Mouse (Mus musculus): Measurements from ENCODE around the gene Noto. TPM values are rescaled to one million over a fixed set of nuclear protein-coding genes. Genes with fewer than 3 reads are reported as not detected.

The Noto gene
- not detected in 2 replicates for polyA plus RNA-seq (2016; fragmentation: Nextera tagmentation; extraction: Ambion mirVana)

DNA sequence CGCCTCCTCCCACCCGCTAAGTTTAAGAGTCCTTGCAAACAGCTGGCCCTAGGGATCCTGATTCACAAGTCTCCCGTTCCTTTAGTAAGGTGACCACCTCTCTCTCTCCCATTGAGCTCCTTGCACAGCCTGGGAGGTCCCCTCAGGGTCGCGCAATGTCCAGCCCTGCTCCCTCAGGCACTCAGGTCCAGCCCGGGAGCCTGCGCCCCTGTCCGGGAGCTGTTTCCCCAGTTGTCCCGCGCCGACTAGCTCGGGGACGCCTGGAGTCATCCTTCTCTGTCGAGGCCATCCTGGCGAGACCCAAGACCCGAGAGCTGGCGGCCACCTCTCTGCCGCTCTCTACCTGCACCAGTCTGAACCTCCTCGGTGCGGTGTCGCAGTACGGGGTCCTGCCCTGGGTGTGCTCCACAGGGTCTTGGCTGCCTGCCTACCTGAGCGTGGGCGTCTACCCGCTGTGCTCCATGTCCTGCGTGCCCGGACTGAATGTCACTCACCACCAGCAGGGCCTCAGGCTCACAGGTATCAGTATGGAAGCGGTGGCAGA, at the start of gene Noto:
Gene Noto, plus strand, starts transcription at position 51 of the 544 bp plus-strand sequence.
- no peaks in the 10 kb centered on the region for H3K36me3 ChIP-seq
- 9% methylated on average over 28 of the region's 28 CpGs for WGBS
- no peak within 1 kb of the TSS for H3K27ac ChIP-seq
- peaks cover 77% of the 10 kb centered on the region for H3K27me3 ChIP-seq (ENCODE audit: insufficient read depth, poor library complexity, severe bottlenecking)
- H3K4me1 ChIP-seq = peaks cover 6% of the 10 kb centered on the region
- H3K4me3 ChIP-seq = peak within 1 kb of the TSS; percentile 42
- DNase-seq (ENCODE audit: low spot score) = no peak
- no peaks in the 10 kb centered on the region for H3K9me3 ChIP-seq

DNA sequence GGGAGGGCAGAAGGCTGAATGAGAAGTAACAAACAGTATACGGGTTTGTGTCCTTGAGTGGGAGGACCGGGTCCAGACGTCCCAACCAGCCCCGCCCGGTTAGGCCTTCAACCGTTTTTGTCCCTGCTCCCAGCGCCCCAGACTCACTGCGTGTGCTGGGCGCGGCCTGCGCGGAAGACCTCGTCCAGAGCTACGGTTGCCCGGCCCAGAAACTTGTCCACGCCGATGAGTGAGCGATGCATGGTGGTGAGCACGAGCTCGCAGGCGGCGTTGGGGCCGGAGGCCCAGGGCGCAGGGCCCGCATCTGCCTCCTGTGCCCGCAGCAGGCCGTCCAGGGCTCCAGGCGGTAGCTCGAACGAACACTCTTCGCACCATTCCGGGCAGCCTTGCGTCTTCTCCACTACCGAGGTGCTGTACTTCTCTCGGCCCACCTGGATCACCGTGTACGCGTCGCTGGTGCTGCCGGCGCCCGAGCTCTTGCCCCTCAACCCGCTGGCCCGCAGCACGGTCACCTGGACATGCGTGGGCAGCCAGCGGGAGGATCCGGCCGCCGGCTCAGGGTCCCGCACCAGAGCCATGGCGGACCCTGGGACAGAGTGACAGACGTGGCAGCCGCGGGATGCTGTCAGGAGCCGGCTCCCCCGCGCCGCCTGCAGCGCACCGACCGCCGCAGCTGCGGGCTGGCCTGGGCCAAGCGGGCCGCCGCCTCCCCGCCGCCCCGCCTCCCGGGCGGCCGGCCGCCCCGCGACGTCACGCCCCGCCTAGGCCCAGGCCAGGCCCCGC, 49.5 kb upstream of the Noto start, which contains the start of gene Rab11fip5:
Gene Rab11fip5, minus strand, starts transcription at position 684 of the 783 bp plus-strand sequence.
- H3K4me1 ChIP-seq = peaks cover 47% of the 10 kb centered on the region
- DNase-seq (ENCODE audit: low spot score) = no peak

DNA sequence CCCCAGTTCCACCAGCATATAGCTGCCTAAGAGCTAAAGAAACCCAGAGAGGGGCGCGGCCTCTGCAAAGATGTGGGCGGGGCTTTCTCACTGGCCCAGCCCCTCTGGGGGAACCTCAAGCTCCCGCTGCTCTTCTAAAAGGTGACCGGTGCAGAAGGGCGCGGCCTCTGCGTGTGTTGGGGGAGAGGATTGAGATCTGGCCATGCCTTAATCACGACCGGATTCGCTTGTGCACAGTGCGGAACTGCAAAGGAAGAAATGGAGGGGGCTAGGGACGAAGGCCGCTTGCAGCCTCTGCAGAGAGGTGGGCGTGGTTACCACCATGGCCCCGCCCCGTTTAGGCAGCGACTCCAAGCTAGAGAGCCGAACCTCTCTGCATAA, 49.0 kb upstream of the Noto start:
- no peaks in the 10 kb centered on the region for H3K9me3 ChIP-seq
- peak; percentile 97 for DNase-seq (ENCODE audit: low spot score)
- WGBS = 0% methylated on average over 19 of the region's 19 CpGs
- peak overlapping the region; percentile 80 for H3K27ac ChIP-seq
- peaks cover 41% of the 10 kb centered on the region for H3K4me1 ChIP-seq
- H3K27me3 ChIP-seq (ENCODE audit: insufficient read depth, poor library complexity, severe bottlenecking) = peaks cover 28% of the 10 kb centered on the region
- no peaks in the 10 kb centered on the region; the same call in 1 of the 2 replicates for H3K36me3 ChIP-seq
- peak overlapping the region; percentile 70 for H3K4me3 ChIP-seq

More for the DNA sequence above, 49.5 kb upstream of the Noto start, which contains the start of gene Rab11fip5:
- Histone ChIP-seq H3K27me3 (ENCODE audit: insufficient read depth, poor library complexity, severe bottlenecking) (peaks cover 28% of the 10 kb centered on the region), H3K9me3 (no peaks in the 10 kb centered on the region), H3K27ac (peak within 1 kb of the TSS; percentile 80), H3K4me3 (peak within 1 kb of the TSS; percentile 70), H3K36me3 (no peaks in the 10 kb centered on the region; the same call in 1 of the 2 replicates)
- 2% methylated on average over 80 of the region's 80 CpGs for WGBS

DNA sequence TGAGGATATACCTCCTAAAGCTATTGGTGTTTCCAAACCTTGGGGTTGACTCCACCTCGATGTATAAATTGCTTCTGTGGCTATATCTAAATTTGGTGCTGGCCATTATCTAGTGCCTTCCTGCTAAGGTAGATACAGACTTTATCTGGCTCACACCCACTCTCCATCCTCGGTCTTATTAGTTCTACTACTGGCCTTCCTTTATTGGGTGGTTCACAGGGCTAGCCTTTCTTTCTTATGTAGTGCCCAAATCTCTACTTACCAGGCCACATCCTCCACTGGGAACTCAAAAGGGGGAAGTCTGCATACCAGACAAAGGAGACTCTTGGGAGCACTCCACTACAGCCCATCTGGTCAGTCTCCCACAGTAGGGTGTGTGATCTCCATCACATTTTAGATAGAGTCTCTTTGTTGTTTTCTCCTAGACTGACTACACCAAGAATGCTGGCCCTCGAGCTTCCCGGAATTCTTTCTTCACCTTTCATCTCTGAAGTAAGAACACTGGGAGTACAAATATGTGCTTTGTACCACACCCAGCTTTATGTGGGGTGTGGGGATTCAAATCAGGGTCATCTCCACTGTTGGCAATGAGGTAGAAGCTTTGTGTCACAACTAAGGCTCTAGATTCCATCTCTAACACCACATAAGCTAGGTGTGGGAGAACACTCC, 46.5 kb upstream of the Noto start:
- WGBS = 44% methylated on average over 4 of the region's 4 CpGs
- H3K36me3 ChIP-seq = no peaks in the 10 kb centered on the region
- peaks cover 24% of the 10 kb centered on the region for H3K27me3 ChIP-seq (ENCODE audit: insufficient read depth, poor library complexity, severe bottlenecking)
- no peak overlapping the region for H3K27ac ChIP-seq
- no peaks in the 10 kb centered on the region for H3K9me3 ChIP-seq
- DNase-seq (ENCODE audit: low spot score) = no peak
- peaks cover 37% of the 10 kb centered on the region for H3K4me1 ChIP-seq
- no peak overlapping the region for H3K4me3 ChIP-seq

DNA sequence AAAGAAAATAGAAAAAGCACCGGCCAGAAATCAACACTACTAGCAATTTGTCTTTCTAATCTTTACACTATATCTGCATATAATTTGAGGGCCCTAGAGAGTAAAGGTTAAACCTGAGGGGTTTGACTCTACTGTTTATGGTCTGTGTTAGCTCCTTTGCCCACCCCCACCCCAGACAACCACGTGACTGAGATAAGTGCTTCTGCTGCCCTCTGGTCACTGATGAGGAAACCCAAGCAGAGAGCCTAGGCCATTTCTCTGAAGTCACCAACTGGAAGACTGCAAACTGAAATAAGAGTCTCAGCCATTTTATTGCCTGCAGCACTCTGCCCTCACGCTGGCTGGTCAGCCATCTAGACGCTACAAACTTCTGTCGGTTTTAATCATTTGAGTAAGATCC, 45.8 kb upstream of the Noto start:
- Histone ChIP-seq H3K27ac (no peak overlapping the region), H3K27me3 (ENCODE audit: insufficient read depth, poor library complexity, severe bottlenecking) (peaks cover 17% of the 10 kb centered on the region), H3K4me3 (no peak overlapping the region), H3K4me1 (peaks cover 35% of the 10 kb centered on the region), H3K36me3 (no peaks in the 10 kb centered on the region), H3K9me3 (no peaks in the 10 kb centered on the region)
- 47% methylated on average over 5 of the region's 5 CpGs for WGBS
- DNase-seq (ENCODE audit: low spot score) = no peak

DNA sequence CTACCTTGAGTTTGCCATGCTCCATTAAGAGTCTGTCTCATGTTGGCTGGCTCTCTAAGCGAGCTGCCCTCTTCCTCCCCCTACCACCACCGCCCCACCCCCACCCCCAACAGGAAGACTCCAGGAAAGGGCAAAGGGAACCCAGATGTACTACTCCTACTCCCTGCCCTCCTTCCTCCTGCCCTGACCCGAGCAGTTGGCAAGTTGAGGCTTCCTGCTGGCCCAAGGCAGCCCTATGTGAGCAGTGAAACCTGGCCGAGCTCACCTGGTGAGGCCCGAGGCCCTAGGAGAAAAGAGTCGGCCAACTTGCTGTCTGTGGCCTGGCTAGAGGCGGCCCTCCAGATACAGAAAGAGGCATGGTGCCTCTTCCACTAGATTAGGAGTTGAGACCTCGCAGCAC, 45.1 kb upstream of the Noto start:
- Histone ChIP-seq H3K9me3 (no peaks in the 10 kb centered on the region), H3K27me3 (ENCODE audit: insufficient read depth, poor library complexity, severe bottlenecking) (peaks cover 11% of the 10 kb centered on the region), H3K4me1 (peaks cover 33% of the 10 kb centered on the region), H3K36me3 (no peaks in the 10 kb centered on the region), H3K27ac (no peak overlapping the region), H3K4me3 (no peak overlapping the region)
- DNase-seq (ENCODE audit: low spot score) = no peak
- WGBS = 42% methylated on average over 8 of the region's 8 CpGs

DNA sequence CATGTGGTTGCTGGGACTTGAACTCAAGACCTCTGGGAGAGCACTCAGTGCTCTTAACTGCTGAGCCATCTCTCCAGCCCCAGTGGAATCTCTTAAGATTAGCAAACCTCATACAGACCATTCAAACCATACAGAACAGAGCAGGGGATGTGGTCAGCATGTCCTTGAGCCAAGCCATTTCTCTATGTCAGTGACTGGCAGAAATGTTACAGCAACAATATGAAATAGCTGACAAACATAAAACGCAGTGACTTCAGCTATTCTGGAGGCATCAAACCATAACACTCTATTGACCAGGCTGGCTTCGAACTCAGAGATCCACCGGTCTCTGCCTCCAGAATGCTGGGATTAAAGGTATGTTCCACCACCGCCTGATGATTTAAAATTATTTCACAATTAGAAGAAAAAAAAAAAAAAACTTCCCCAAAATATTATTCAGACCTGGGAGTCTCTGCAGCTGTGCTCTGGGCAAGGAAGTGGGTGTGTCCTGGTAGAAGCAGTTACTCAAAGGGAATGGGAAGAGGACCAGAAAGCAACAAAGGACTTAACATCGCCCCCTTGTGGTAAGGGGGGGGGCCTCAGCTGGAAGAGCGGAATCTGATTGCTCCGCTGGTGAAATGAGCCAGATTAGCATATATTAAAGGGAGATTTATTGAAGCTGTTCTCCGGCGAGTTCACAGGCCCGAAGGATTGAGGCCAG, 43.3 kb upstream of the Noto start:
- H3K4me3 ChIP-seq = peak overlapping the region; percentile 45
- H3K9me3 ChIP-seq = no peaks in the 10 kb centered on the region
- H3K4me1 ChIP-seq = peaks cover 21% of the 10 kb centered on the region
- WGBS = 25% methylated on average over 10 of the region's 10 CpGs
- peaks cover 8% of the 10 kb centered on the region for H3K27me3 ChIP-seq (ENCODE audit: insufficient read depth, poor library complexity, severe bottlenecking)
- H3K36me3 ChIP-seq = no peaks in the 10 kb centered on the region
- H3K27ac ChIP-seq = peak overlapping the region; percentile 73
- DNase-seq (ENCODE audit: low spot score) = peak; percentile 88

DNA sequence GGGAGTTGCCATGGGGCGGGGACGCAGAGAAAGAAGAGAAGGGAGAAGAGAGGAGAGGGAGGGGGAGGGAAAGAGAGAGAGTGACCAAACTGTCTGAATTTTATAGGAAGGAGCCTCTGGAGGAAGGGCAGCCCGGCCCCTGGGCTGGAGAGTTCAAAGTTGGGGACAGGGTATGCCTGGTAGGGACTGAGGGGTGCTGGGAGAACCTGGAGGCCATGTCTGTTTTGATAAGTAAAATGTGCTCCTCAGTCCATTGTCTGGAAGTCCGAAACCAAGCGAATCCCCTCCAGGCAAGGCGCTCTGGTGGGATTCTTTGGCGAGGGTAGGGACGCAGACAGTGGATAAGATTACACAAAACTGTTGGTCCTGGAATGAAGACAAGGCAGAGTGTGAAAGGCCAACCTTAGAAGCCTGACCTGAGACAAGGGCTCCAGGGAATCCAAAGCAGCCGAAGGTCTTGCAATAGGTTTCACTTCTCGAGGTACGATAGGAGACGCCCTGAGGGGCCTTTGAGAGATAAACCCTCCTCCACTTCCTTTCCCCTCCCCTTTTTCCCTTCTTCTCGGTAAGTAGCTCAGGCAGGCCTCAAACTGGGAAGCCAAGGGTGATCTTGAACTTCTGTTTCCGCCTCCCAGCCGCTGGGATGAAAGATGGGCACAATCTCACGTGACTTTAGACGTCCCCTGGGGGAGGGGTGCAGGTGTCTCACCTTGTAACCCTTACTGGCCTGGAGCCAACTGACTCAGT, 42.6 kb upstream of the Noto start:
- Histone ChIP-seq H3K36me3 (no peaks in the 10 kb centered on the region), H3K27me3 (ENCODE audit: insufficient read depth, poor library complexity, severe bottlenecking) (peaks cover 15% of the 10 kb centered on the region), H3K4me1 (peaks cover 21% of the 10 kb centered on the region), H3K4me3 (peak overlapping the region; percentile 45), H3K9me3 (no peaks in the 10 kb centered on the region), H3K27ac (peak overlapping the region; percentile 73)
- 13% methylated on average over 17 of the region's 17 CpGs for WGBS
- DNase-seq (ENCODE audit: low spot score) = no peak

DNA sequence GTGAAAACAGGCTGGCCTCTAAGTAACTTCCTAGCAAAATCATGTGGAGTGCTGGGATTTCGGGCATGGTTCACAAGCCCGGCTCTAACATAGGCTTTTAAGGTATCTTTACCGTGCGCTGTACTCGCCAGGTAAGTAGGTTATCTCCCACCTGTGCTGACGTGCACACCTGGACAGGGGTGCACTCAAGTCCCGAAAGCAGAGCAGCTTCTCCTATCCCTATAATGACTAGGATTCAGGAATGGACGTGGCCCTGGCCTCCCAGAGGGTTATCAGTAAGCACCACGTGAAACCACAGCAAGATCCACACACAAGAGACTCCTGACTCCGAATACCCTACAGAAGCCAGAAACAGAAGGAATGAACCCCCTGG, 42.1 kb upstream of the Noto start:
- H3K4me1 ChIP-seq = peaks cover 25% of the 10 kb centered on the region
- H3K27ac ChIP-seq = no peak overlapping the region
- H3K9me3 ChIP-seq = no peaks in the 10 kb centered on the region
- H3K27me3 ChIP-seq (ENCODE audit: insufficient read depth, poor library complexity, severe bottlenecking) = peaks cover 20% of the 10 kb centered on the region
- no peaks in the 10 kb centered on the region for H3K36me3 ChIP-seq
- WGBS = 67% methylated on average over 10 of the region's 10 CpGs
- no peak for DNase-seq (ENCODE audit: low spot score)
- no peak overlapping the region for H3K4me3 ChIP-seq

DNA sequence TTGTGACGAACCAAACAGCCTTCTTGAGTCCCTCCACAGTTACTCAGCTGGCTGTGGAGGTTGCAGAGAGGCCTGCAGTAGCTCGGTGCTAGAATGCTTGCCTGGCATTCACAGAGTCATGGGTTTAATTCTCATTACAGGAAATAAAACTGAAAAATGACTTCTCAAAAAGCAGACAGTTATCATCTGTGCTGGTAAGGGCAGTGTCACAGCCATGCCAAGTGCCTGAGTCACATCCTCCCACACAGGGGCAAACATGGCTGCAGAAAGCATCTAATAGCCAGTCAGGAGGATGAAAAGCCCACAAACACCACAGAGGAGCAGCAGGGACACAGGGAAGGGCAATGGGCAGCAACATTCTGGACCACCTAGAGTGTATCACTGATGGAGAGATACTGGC, 40.9 kb upstream of the Noto start:
- DNase-seq (ENCODE audit: low spot score) = no peak
- Histone ChIP-seq H3K4me3 (no peak overlapping the region), H3K27me3 (ENCODE audit: insufficient read depth, poor library complexity, severe bottlenecking) (peaks cover 26% of the 10 kb centered on the region), H3K36me3 (no peaks in the 10 kb centered on the region), H3K4me1 (peaks cover 25% of the 10 kb centered on the region), H3K9me3 (no peaks in the 10 kb centered on the region), H3K27ac (no peak overlapping the region)
- WGBS = 70% methylated on average over 2 of the region's 2 CpGs

DNA sequence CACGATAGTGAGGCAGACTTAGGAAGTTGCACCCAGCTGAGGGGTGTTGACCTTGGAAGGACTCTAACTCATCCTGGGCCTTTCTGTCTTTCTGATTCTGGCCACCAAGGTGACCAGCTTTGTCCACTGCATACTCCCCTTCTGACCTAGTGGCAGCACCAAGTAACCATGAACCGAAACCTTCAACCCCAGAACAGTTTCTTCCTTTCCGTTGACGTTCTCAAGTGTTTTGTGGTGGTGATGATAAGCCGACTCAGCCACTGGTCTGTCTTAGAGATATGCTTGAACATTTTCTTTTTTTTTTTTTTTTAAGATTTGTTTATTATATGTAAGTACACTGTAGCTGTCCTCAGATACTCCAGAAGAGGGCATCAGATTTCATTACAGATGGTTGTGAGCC, 35.1 kb upstream of the Noto start:
- H3K27ac ChIP-seq = no peak overlapping the region
- 54% methylated on average over 5 of the region's 5 CpGs for WGBS
- H3K9me3 ChIP-seq = no peaks in the 10 kb centered on the region
- H3K27me3 ChIP-seq (ENCODE audit: insufficient read depth, poor library complexity, severe bottlenecking) = peaks cover 32% of the 10 kb centered on the region
- 0 out of 2 replicates have a peak, but pooled peaks cover 6% of the 10 kb centered on the region for H3K4me1 ChIP-seq
- no peak overlapping the region for H3K4me3 ChIP-seq
- DNase-seq (ENCODE audit: low spot score) = no peak
- H3K36me3 ChIP-seq = no peaks in the 10 kb centered on the region

DNA sequence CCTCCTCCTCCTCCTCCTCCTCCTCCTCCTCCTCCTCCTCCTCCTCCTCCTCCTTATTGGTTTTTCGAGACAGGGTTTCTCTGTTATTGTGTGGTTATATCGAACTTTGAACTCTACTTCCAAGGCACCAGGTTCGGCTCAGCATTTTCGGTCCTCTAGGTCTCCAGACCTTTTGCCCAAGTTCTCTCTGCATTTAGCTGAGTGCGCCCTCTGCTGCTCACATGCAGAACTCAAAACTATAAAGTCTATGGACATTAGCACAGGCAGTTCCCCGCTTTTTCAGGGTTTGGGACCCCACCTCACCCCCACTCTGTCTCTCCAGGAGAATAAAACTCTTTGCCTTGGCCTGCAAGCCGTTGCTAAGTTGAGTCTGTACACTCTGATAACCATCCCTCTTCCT, 31.9 kb upstream of the Noto start:
- DNase-seq (ENCODE audit: low spot score) = no peak
- Histone ChIP-seq H3K4me1 (no peaks in the 10 kb centered on the region), H3K9me3 (no peaks in the 10 kb centered on the region), H3K36me3 (no peaks in the 10 kb centered on the region), H3K27me3 (ENCODE audit: insufficient read depth, poor library complexity, severe bottlenecking) (peaks cover 26% of the 10 kb centered on the region), H3K4me3 (no peak overlapping the region), H3K27ac (no peak overlapping the region)
- WGBS = 33% methylated on average over 6 of the region's 7 CpGs

Data from heart, embryonic 10.5 days (tissue).